Mouse (Mus musculus): Measurements from ENCODE around the gene Gm49510.
A peak's percentile ranks its signal among the peaks of the same experiment; 100 is the strongest.
"Not testable (repeated sequence)": the region's sequence is repeated elsewhere in the genome, so short reads cannot be mapped to it uniquely, and the experiment has no call there.

The Gm49510 gene

DNA sequence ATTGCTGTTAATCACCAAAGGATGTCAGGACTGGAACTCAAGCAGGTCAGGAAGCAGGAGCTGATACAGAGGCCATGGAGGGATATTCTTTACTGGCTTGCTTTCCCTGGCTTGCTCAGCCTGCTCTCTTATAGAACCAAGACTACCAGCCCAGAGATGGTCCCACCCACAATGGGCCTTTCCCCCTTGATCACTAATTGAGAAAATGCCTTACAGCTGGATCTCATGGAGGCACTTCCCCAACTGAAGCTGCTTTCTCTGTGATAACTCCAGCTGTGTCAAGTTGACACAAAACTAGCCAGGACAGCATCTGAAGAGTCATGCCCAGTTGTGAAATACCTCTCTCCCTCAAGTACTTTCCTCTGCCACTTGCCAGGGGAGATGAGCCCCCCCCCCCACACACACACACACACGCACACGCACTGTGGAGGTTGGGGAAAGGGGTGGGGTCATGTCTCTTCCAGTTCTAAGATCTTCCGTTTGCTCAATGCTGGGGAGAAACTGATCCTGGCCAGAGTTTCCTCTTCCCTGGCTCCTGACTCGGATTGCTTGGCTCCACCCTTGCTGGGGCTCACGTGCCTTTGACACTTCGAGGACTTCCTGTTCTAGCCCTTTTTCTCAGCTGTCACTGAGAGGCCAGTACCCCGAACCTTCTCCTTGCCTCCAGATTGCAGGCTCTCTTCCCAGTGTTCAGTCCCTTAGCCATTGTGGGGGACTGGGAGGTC, 20.5 kb upstream of the Gm49510 start:
- DNase-seq: not testable (repeated sequence)

DNA sequence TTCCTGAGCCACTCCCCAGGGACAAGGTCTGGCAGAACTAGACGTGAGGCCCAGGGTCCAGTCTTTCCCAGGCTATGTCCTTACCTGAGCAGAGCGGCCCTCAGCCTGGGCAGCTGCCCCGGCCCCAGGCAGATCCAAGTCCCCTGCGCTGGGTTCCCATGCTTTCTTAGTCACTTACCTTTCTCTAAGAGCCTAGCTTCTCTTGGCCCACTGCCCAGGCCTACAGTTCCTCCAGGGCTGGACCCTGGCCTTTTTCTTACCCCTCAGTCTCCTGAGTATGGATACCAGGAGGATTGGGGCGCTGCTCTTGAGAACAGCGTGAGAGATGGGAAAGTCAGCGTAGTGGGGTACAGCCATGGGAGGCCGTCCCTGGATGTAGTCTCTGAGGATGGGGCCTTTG, 19.0 kb upstream of the Gm49510 start:
- DNase-seq: no peak

DNA sequence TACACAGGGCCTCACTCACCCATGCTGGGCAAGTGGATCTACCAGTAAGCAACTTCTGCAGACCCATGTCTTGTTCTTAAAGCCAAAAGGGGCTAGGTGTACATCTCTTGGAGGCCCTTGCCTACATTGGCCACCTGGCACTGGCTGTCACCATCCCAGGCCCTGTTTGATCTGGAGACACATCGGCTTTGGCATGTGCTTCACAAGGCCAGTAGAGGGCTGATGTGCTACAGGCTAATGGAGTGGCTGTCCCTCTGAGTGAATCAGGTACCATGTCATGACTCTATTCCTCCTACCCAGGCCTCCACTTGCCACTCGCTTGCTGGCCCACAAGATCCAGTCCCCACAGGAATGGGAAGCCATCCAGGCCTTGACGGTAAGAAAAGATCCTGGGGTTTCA, 17.6 kb upstream of the Gm49510 start:
- no peak for DNase-seq

DNA sequence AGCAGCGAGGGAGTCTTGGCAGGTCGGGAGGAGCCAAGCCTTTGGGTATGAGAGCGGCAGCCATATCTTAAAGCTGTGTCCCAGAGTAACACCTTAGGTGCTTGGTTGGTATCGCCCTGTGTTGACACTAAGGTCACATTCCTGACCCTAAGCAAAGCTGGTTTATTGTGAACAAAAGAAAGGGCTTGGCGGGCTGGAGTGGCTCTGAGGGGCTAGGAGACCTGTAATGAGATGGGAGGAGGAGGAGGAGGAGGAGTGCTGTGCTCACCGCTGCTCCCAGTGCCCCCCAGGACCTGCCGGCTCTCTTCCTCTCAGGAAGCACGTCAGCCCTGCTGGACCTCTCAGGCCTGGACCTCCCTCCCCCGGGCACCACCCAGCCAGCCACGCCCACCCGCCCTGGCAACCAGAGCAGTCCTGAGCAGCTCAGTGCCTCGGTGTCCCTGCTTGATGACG, 10.0 kb upstream of the Gm49510 start:
- DNase-seq: no peak

DNA sequence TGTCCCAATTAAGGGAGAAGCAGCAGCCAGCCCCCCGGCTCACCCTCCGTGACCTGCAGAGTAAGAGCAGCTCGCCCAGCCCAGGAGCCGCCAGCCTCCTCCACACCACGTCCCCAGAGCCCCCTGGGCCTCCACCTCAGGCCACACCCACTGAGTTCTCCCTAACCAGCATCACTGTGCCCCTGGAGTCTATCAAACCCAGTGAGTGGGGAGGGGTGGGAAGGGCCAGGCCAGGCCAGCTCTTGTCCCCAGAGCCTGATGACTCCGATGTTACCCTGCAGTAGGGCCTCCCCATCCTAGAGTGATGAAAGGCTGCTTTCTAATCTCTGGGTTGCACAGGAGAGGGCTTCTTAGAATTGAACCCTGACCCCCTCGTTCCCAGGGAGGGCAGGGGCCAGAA, 7.0 kb upstream of the Gm49510 start:
- DNase-seq: no peak

DNA sequence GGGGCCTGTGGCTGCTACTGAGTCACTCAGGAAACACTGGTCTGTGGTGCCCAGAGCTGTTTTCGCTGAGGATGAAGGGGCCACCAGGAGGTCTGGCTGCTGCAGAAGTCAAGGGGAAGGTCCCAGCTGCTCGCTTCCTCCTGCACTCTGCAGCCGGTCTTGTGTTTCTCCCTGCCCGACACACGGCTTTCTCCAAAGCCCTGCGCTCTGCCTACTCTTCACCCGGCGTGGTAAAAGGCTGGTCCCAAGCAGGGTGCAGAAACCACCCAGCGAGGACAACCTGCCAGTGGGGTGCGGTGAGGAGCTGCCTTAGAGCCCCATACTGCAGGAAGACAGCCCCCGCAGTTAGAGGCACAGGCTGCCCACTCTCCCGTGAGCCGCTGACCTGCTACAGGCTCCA, 4.7 kb upstream of the Gm49510 start:
- no peak for DNase-seq

DNA sequence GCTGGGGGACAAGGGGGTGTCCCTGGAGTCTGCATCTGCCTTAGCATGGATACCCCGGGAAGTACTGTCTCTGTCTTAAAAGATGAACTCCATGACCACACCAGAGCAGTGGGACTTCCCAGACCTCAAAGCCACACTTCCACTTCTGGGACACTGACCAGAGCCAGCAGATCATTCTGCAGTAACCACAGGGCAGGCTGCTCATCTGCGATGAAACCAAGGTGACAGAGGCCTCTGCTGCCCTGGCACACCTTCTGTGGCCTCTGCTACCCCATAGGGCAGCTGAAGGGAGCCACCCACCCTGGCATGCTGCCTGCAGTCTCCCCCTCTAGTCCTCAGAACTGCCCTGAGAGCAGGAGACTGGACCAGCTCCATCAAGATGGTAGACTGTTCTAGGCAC, 3.7 kb upstream of the Gm49510 start:
- no peak for DNase-seq

DNA sequence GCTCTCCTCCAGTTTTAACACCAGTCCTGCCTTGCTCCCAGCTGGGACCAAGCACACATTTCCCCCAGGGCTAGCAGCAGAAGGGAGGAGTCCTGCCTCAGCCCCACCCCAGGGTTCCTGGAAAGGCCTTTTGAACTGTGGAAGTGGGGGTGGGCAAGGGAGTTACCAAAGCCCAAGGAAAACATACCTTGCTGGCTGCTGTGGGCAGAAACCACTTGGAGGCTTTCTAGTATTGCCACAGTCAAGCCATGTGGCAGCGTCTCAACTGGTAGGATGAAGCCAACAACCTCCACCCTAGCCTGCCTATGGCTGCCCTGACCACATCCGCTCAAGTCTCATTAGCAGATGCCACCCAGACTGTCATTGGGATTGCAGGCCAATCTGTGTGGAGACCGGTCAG, 3.3 kb upstream of the Gm49510 start:
- DNase-seq: no peak

DNA sequence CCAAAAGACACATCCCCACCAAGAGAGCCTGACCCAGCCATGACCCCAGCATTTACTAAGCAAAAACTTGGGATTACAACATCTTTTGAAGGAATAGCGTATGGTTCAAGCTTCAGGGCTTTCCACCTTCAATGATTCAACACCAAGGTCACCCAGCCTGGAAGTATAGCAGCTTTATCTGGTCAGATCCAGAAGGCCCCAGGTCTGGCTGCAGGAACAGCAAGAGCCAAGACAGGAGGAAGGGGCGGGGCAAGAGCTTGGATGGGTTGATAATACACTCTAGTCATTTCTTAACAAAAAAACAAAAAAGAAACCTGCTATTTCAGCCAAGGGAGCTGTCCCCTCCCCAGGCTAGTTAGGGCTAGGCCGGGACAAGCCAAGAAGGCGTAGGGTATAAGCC, 2.0 kb upstream of the Gm49510 start:
- no peak for DNase-seq

DNA sequence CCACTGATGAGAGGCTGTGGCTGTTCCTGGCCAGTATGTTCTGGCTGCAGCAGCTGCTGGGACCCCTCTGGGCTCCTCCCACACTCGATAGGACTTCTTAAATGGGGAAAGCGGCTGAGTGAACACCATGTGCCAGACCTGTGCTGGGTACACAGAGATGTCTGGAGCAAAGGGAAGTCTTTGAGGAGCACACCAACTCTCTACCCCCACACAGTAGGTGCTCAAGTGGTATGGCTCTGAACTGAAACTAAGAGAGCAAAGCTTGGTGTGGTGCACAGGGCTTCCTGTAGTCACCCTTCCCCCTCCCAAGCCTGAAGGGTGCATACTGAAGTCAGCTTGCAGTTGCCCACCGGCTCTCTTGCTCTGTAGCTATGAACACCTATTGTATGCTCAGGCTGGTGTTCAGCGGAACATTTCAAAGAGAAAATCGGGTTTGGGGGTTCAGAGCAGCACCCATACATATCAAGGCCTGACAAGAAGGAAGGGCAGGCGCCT, 913 bp upstream of the Gm49510 start:
- no peak for DNase-seq

DNA sequence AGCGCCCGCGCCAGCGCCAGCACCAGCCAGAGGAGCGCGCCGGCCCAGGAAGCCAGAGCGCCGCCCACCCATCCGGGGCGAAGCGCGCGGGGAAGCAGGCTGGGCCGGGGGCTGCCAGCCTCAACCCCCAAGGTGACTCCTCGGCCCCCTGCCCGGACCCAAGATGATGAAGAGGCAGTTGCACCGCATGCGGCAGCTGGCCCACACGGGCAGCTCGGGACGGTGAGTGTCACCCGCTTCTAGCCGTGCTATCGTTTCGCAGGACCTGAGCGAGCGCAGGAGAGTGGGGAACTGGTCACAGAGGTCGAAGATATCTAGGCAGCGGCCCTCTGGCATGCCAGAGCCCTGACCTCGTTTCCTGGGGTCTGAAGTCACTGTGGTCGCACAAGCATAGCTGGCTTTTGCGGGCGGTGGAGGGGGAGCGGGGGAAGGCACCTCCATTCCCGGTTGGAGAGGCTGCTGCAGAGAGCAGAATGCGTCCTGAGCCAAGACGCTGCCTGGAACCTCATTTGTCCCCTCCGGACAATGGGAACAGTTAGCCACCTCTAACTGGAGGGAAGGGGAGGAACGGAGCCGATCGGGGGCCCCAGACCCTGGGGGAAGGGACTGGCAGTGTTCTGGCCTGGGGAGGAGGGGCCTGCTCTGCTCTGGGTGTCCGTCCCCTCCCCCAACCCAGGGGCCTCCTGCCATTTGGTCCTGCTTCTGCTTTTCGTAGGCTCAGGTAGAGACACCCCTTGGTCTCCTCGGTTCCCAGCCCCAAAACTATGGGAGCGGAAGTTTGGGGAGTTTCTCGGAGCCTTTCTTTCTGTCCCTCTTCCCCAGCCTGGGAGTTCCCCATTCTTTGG, 495 bp downstream of the Gm49510 start, which contains the start of gene Sh3bp1:
Gene Sh3bp1, plus strand, starts transcription at position 29 of the 845 bp plus-strand sequence.
- peak; percentile 74 for DNase-seq

DNA sequence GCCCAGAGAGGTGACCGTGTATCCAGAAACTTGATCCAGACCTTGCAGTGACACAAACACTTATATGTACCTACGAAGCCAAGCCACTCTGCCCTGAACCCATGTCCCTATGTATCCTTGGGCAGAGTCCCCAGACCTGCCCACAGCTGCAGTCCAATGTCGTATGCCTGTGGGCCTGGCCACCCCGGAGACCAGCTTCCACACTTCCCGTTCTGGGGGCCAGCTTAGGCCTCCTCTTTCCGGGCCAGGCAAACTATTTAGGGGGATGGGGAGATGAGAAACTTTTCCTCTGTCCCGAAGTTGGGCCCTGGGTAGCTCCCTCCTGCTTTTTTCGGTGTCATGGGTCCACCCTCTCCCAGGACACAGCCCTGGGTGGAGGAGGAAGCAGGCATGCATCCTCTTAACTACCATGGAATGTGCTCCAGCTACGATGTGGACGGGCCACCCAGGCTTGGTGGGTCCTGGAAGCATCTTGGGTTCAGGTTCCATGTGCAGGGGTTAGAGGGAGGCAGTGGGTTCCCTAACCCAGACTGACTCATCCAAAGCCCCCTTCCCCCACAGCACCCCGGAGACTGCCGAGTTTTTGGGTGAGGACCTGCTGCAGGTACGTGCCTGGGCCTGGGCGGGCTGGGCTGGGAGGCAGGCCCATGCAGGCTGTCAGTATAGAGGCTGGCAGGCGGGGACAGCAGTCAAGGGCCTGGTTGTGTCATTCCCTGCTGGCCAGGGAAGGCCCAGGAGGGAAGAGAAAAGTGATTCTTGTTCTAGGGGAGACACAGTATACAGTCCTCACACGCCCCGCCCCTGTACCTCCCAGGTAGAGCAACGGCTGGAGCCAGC, 1.3 kb downstream of the Gm49510 start:
- no peak for DNase-seq

DNA sequence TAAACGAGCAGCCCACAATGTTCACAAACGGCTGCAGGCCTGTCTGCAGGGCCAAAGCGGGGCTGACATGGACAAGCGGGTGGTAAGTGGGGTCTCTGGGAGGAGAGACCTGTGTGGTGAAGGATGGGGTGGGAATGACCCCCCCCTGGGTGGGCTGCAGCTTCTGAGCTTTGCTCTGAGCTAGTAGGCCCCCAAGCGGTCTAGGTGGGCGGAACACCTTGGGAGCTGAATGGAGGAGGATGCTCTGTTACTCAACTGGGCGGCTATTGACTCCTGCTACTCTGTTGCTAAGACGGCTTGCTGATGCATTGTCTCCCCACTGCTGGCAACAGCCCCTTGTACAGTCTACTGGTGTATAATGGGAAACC, 1.9 kb downstream of the Gm49510 start:
- DNase-seq: no peak

DNA sequence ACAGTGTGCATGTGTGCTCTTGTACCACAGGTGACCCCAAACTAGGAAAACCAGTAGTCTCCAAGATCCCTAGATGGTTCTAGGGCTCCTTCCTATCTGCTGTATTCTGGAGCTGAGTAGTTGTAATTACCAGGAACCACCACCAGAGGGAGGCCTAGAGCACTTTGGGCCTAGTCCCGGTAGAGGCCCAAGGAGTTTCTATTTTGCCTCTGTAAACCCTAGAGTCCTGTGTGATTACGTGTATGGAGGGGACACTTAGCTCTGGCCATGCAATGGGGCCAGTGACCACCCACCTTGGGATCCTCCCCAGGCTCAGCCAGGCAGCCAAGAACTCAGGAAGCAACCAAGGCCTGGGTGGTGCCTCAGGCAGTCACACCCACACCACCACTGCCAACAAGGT, 3.8 kb downstream of the Gm49510 start:
- DNase-seq: peak; percentile 86

DNA sequence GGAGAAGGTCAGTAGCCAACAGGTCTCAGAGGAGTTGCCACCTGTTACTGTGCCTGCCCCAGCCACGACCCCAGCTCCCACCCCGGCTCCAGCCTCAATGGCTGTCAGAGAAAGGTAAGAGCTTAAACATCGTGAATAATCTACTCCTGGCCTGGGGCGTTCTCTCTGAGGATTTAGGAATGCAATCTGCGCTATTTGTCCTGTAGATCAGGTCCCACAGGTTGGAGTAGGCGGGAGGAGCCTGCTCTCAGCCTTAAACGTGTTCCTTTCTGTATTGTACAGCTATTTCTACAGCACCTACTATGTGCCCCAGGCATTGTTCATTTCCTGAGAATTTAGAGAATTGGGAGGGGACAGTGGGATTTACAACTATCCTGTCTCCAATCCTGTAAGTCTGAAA, 8.9 kb downstream of the Gm49510 start:
- DNase-seq: no peak

DNA sequence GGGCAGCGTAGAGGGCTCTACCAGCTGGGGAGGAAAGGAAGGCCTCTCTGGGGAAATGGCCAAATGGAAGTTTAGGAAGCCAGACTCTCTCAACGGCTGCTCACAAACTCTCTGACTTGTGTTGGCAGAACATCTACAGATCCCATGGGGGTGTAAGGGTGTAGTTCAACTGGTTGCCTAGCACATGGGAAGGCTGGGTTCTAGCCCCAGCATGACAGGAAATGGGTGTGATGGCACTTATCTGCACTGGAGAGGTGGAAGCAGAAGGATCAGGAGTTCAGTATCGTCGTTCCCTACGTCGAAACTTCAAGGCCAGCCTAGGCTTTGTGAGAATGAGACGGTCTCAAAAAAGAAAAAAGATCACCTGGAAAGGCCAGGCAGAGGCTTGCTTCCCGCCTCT, 9.5 kb downstream of the Gm49510 start:
- no peak for DNase-seq

DNA sequence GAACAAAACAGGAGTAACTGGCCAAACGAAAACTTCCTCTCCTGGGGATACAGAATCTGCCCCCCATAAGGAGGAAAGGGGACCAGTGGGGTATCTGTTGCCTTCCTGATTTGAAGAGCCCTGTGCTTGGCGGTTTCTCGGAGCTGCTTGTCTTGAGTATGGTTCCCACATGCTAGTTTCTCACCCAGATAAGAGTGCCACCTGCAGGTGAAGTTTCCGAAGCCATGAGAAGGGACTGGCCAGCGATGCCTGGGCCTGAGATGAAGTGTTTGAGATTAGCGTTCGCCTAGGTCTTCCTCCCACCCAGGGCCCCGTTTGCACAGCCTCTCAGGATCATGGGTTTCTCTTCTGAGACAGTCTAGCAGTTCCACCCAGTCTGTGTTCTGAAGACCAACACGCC, 12.6 kb downstream of the Gm49510 start:
- DNase-seq: peak; percentile 76

DNA sequence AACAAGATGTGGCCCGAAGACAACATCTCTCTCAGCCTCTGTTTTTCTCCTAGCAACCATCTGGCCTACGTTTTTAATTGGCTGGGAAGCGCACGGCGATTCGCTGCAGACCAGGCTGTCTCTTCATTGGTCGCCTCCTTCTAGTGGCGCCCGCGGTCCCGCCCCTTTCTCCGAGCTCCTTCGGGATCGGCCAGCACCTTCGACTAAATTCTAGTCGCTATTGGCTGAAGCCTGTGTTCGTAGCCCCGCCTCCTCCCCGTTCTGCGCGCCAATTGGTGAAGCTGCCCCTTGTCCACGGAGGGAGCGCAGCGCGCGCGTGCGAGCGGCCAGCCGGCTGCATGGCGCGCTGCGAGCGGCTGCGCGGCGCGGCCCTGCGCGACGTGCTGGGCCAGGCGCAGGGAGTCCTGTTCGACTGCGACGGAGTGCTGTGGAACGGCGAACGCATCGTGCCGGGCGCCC, 14.2 kb downstream of the Gm49510 start, which contains the start of gene Pdxp:
Gene Pdxp, plus strand, starts transcription at position 288 of the 459 bp plus-strand sequence.
- DNase-seq: peak; percentile 100

DNA sequence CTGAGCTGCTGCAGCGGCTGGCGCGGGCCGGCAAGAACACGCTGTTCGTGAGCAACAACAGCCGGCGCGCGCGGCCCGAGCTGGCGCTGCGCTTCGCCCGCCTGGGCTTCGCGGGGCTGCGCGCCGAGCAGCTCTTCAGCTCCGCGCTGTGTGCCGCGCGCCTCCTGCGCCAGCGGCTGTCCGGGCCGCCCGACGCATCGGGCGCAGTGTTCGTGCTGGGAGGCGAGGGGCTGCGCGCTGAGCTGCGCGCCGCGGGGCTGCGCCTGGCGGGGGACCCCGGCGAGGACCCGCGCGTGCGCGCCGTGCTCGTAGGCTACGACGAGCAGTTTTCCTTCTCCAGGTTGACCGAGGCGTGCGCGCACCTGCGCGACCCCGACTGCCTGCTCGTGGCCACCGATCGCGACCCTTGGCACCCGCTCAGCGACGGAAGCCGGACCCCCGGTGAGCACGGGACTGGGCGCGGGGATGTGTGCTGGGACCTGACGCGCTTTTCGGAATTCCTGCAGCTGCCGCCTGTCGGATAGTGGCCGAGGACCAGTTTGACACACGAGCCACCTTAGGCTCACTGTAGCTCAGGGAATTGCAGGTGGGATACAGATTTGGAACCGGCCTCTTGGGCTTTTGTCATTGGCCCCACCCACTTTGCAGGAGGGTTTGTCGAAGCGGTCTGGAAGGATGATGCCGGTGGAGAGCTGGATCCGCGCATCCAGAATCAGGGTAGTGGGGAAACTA, 14.8 kb downstream of the Gm49510 start:
- DNase-seq: no peak

DNA sequence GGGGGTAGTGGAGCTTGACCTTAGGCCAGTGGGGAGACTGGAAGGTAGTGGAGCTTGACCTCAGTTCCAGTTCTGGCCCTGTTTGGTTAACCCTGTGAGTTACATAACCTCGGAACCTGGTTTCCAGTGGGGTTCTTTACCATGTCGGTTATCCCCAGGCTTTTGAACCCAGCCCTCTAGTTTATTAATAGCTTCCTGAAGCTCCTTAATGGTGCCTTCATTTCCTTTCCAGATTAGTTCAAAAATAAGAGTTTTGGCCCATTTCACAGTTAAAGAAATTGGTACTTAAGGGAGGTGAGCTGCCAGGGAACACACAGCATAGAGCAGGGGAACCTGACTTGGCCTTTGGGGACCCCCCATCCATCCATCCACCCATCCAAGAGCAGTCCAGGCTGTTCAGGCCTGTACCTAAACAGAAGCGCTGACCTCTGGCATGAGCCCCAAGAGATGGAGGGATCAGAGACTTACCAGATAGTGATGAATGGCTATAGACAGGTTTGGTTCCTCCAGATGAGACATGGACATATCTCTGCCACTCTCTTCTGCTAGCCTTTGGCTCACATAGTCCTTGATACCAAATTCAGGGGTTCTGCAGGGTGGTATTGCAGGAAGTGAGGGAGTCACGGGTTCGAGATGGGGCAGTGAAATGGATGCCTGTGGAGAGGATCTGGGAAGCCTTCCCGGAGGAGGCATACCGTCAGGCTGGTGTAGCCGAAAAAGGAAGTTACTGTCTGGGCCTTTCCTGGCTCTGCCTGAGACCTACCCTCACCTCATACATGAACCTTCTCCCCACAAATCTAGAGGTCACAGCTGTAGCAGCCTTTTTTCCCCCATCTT, 15.6 kb downstream of the Gm49510 start:
- no peak for DNase-seq

DNA sequence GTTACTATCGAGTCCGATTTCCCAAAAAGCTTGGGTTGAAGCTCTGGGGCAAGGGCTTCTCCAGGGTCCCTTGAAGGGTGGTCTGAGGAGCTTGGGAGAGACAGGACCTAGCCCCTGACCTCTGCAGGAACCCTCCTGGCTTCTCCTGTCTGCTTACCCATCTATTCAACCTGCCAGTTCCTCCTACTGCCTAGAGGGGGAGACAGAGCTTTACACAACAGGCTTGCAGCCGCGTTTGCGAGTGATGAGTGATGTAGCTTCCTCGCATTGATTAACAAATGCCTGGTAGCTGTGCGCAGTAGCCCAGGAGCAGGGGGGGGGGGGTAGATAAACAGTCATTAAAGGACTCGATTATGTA, 16.2 kb downstream of the Gm49510 start:
- DNase-seq: peak; percentile 92

All from retina, postnatal 1 day (tissue).